Mouse (Mus musculus): ENCODE data around the gene Cryzl1.

DNA sequence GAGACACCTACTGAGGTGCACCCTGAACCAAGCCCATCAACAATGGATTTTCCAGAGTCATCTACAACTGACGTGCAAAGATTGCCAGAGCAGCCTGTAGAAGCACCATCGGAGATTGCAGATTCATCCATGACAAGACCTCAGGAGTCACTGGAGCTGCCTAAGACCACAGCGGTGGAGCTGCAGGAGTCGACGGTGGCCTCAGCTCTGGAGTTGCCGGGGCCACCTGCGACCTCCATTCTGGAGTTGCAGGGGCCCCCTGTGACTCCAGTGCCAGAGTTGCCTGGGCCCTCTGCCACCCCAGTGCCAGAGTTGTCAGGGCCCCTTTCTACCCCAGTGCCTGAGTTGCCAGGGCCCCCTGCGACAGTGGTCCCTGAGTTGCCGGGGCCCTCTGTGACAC lies 73.5 kb downstream of the Cryzl1 start:
- TF ChIP-seq CTCF (IDR thresholded peaks at IDR 0.05; ENCODE audit: control insufficient read depth, insufficient read depth, insufficient replicate concordance, low read depth, low read length) (no peak), POLR2A (IDR thresholded peaks at IDR 0.05; ENCODE audit: control insufficient read depth, low read depth, low read length) (no peak)

All from testis, adult 2 months (tissue).